Mouse (Mus musculus): Measurements from ENCODE around the gene Srpk2.

DNA sequence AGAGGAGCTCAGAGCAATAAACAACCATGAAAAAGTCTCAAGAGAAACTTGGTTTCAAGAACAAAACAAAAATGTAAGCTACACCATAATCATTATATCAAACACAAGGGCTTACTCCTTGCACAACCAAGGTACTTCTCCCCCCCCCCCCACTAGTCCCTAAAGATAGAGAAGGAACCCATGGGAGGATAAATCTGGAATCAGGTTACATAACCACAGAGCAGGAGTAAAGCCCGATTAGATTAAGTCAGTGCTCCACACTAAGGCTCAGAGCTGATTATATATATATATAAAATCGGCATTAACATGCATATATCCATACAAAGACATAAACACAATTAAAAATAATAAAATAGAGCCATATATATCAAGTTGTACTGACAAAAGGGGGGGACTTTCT, 96.8 kb downstream of the Srpk2 start:
- TF ChIP-seq GATA1 (IDR thresholded peaks at IDR 0.05; ENCODE audit: low read length) (no peak), TAL1 (IDR thresholded peaks at IDR 0.05; ENCODE audit: low read length) (no peak)
